Mouse (Mus musculus): ENCODE results near the gene Clic5.

DNA sequence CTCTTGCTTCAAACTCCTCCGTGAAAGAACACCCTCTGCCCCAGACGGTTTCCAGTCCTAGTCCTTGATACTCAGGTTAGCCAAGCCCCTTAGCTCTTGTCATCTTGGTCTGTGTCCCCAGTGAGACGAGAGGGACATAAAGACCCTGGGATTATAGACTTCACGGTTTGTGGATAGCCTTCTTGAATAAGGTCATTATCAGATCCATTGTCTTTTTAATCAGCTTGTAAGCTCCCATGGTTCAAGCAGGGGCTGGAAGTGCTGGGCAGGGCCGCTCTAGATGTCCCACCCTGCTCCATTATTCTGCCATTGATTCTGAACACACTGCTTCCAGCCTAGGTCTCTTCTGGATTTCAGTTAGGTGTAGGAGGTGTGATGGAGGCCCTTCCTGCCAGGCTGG is 55.7 kb downstream of the Clic5 start:
- TF ChIP-seq POLR2AphosphoS2 (IDR thresholded peaks at IDR 0.05; ENCODE audit: low read length) (no peak), CTCF (IDR thresholded peaks at IDR 0.05 in 2 of 3, conservative IDR thresholded peaks at IDR 0.05 in 1 of 3; ENCODE audit: control insufficient read depth in 1 of 3, insufficient read depth in 1 of 3, low read depth in 2 of 3, low read length in 3 of 3, poor library complexity in 1 of 3, severe bottlenecking in 1 of 3) (no peak), POLR2A (IDR thresholded peaks at IDR 0.05; ENCODE audit: control insufficient read depth in 1 of 2, insufficient read depth in 1 of 2, low read depth in 1 of 2, low read length in 2 of 2, poor library complexity in 1 of 2) (no peak), E2F4 (IDR thresholded peaks at IDR 0.05; ENCODE audit: borderline replicate concordance, low read depth, low read length) (no peak), ETS1 (IDR thresholded peaks at IDR 0.05; ENCODE audit: low read depth, low read length) (no peak), NRF1 (IDR thresholded peaks at IDR 0.05; ENCODE audit: insufficient read depth, low read depth, low read length, poor library complexity, severe bottlenecking) (no peak), MAX (IDR thresholded peaks at IDR 0.05; ENCODE audit: low read length) (no peak), MEF2A (IDR thresholded peaks at IDR 0.05; ENCODE audit: extremely low read depth, insufficient replicate concordance, low read depth, low read length, poor library complexity, severe bottlenecking) (no peak), GATA1 (IDR thresholded peaks at IDR 0.05; ENCODE audit: low read depth, low read length) (no peak)
